Mouse (Mus musculus): ENCODE results near the gene 4930415L06Rik.

The 4930415L06Rik gene

DNA sequence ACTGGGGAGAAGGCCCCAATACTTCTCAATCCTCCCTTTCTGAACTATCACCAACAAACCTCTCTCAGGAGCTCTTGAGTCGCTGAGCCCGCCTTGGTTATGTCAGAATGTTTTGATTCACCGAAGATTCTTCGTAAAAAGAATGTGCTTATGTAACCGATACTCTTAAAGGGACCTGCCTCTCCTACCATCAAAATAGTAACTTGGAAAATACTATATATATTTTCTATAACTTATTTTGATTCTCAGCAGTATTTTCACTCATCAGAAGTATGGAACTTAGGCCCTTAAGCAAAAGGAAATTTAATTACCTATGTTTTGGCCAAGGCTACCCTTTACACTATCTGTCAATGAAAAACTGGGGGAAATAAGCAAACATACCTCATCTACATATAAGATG lies at the start of gene 4930415L06Rik:
TSS of gene 4930415L06Rik (minus strand) at position 101 of the 400 bp plus-strand sequence.
- no peak for DNase-seq

DNA sequence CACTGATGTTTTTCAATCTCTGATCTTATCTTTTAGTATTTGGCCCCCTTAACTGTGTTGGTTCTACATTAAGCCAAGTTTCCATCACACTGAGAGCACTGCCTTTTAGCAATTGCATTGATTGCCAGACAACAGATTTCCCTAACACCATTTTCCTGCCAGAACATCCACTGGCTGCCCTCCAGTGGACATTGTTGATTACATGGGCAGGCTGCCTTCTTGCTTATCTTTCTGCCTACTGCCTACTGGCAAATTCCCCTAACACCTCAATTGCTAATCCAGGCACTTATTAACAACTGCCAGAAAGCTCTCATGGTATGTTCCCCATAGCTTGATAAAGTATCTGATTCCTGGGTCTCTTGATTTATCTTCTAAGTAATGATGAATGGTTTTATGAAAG lies 46.0 kb upstream of the 4930415L06Rik start:
- DNase-seq: no peak

DNA sequence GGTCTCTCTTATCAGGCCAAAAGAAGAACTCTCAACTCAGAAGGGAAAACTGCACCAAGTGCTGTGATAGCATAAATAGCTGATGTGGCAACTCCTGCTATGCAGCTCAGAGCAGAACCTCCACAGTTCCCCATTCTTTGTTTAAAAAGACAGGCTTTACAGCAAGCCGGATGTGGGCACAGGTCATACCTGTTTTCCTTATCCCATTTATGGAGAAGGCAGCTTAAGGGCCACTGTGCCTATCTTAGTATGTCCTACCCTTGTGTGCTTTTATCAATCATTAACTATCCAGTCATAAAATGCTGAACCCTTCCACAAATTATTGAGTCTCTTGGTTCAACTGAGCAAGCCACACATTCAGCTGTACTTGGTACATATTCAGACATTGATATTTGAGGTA lies 27.8 kb downstream of the 4930415L06Rik start:
- DNase-seq: no peak

All from retina, postnatal 1 day (tissue).